Mouse (Mus musculus) stomach, postnatal 0 days (tissue): ENCODE results near the gene Ccnd3.

Experiments used
- CTCF ChIP-seq: IDR thresholded peaks from 2 replicates; pipeline ENCODE4 v1.5.1; 2016; ENCODE audit warnings: antibody characterized with exemption, low read depth, mild to moderate bottlenecking, moderate library complexity
- EP300 ChIP-seq: optimal IDR thresholded peaks from 2 replicates; pipeline ENCODE3; 2016; ENCODE audit warnings: antibody characterized with exemption

DNA sequence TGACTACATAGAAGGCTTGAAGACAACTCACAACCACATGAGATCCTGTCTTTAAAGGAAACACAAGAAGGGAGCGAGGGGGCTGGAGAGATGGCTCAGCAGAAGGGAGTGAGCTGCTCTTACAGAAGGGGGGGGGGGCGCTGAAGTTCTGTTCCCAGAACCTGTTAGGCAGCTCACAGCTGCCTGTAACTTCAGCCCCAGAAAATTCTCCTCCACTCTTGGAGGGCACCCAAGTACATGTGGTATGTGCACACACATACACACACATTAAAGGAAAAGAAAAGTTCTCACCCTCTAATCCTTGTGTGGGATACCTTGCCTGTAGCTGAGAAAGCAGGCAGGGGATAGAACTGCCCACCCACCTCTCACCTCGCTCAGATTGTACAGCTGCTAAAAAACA, 52.3 kb downstream of the Ccnd3 start:
- TF ChIP-seq EP300, result no peak
- no peak for TF ChIP-seq CTCF
